Mouse (Mus musculus) frontal cortex, postnatal 10 days (tissue): Measurements from ENCODE around the gene Mdga1.

Experiments
- DNase-seq, 2 experiments: peaks; one replicate each; pipeline ENCODE4 v3.0.0; 2022; ENCODE audit warnings: low spot score in 2 of 2, mixed read lengths in 1 of 2

Mdga1 gene

DNA sequence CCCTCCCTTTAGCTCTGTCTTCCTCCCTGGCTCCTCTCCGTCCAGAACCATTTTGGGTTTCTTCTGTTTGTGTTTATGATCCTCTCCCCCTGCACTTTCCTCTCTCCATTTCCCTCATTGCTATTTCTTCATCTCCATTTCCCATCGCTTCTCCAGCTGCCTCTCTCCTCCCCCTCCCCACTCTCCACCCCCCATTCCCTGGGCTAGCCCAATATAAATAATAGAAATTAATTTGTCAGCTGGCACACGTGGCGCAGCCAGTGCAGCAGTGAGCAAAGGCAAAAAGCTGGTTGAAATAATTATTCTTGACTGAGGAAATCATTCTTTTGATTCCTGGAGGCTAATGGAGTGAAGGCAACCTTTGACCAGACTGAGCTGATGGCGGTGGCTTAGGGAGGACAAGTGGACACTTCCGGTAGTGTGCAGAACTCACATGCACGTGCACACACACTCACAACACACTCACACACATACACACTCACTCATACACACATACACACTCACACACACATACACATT is at the start of gene Mdga1:
TSS of gene Mdga1 (minus strand) at position 51 of the 519 bp plus-strand sequence.
- DNase-seq = no peak

DNA sequence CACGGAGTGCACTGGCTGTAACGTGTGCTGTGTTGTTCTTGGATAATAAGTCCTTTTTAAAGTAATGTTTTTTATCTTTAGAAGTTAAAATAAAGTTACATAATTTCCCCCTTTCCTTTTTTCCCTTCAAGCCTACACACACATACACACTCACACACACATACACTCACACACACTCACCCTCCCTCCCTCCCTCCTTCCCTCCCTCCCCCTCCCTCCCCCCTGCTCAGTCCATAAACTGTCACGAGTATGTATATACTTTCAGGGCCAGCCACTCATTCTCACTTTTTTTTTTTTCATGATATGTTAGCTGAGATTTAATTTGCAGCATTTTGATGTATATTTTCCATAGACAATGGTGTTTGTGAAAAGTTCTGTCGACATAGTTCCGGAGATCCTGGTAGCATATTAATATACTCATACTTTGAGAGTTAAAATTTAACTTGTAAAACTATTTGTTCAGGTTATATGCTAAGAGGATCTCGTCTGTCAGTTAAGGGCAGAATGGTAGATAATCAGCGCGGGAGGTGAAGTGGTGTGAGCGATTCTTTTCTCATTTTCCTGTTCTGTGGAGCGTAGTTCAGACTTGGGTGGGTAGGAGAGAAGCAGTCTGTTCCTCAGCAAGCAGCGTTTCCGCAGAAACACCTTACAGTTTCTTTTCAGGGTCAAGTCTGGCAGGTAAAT is 49.2 kb upstream of the Mdga1 start:
- no peak for DNase-seq

DNA sequence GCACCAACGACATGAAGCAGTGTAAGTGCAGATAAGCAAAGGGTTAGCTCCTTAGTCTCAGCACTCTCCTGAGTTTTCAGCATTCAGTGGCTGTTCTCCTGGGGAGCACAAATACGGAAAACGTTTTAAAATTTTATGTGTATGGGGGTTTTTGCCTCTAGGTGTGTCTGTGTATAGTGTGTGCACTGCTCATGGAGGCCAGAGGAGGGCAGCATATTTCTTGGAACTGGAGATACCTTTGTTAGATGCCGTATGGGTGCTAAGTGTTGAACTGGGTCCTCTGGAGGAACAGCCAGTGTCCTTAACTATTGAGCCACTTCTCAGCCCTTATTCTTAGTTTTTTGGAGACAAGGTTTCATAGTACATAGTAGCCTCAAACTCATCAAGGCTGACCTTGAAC is 44.8 kb upstream of the Mdga1 start:
- no peak for DNase-seq

DNA sequence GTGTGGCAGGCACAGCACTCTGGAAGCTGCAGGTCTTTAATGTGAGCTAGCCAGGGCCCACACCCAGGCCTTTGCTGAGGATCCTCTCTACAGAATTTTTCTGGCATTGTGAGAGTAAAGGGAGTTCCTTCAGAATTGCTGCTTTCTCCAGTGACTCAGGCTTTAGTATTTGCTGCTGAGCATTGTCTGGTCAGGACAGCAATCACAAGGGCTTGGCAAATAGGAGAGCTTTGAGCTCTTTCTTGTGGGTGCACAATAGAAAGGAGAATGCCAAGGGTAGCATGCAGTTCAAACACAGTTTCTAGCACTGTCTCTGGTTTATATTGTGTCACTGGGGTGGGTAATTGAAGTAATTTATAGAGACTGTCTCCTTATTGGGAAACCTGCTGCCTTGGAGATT is 38.5 kb upstream of the Mdga1 start:
- DNase-seq = no peak

DNA sequence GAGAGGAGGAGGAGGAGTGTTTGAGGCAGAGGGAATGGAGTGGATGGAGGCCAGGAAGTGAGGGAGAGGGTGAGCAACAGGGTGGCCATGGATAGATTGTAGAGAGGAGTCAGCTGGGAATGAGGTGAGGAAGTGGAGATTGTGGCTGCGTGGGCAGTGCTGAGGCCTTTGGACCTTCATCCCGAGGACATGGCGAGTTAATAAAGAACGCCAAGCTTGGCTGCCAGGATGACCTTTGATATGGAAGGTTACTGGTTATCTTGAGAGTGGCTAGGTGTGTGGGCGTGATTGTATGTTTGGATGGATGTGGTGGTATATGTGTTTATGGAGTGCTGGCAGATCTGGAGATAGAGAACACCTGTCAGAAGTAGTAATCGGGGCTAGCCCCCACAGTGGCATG is 38.0 kb upstream of the Mdga1 start:
- DNase-seq = no peak

DNA sequence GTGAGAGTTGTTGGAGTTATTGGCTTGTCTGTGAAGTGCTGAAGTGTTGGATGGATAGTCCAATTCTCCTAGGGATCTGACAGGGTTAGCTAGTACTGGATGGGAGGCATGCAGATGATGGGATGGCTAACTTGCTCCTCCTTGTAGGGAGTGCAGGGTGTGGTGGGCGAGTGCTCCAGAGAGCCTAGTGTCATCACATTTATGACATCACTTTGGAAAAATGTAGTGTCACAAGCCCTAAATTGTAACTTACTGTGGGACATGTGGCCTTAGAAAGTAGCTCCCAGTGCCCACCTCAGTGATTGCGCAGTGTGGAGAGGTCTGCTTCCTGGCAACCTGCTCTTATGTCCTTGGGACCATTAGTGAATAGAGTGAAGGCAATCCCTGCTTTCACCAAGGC is 37.0 kb upstream of the Mdga1 start:
- no peak for DNase-seq

DNA sequence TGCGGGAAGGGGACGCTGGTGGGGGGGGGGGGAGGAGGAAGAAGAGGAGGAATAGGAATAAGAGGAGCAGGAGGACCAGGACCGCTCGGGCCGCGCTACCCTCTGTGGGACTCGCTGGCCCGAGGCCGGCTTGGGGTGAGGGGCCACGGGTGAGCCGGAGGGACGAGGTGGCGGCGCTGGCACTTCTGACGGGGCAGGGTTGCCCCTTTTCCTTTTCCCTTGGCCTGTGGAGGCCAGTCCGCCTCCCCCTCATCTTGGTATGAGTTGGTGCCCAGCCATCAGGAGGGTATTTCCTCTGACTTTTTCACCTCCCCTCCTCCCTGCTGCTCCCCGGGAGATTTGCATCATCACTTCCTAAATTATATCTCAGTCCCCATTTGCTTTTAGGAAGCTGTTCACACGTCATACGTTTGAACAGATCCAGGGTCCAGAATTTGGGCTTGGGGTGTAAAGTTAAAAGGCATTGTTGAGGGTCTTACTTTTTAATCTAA is 35.6 kb upstream of the Mdga1 start:
- DNase-seq = peak in 1 of 2 experiments; percentile 41

DNA sequence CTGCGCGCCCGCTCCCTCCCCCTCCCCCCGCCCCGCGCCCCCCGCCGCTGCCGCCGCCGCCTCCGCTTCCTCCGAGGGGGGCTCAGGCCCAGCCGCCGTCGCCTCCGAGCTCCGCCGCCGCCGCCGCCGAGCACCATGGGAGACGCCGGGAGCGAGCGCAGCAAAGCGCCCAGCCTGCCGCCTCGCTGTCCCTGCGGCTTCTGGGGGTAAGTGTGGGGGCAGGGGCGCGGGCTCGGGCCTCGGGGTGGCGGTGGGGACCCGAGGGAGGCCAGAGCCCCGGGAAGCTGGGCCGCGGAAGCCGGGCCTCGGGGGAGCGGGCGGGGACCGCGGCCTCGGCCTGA is 35.2 kb upstream of the Mdga1 start:
- no peak for DNase-seq

DNA sequence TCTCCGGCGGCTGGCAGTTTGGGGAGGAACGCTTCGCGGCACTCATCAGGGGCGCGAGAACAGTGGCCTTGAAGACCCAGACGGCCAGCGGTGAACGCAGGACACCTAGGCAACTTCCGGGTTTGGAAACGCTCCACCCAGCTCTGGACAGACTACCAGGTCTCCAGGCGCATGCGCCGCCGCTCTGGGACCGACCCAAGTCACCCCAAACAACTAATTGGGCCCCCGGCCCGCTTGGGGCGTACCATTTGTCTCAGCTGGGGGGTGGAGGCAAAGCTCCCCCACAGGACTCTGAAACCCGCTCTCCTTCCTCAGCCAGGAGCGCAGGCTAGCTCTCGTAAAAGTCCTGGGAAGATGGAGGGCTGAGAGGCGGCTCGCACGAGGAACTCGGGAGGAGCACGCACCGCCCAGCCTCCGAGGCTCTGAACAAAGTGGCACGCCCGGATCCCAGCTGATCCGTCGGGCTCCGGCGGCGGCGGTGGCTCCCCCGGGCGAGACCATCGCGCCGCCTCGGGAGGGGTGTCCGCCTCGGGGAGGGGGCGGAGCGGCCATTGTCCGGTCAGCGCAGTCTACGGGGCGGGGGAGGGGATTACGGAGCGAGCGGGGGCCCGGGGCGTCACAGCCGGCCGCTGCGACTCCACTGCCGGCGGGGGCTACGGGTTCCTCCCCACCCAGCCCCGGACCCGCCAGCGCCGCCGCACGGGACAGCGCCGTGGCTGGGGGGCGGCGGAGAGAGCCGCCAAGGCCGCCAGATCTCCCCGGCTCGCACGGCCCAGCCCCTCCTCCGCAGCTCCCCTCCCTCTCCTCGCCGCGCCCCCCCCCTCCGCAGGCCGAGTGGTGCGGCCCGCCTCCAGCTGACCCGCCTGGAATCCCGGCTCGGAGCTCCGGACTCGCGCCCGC is 34.6 kb upstream of the Mdga1 start, which contains the start of gene Zfand3:
TSS of gene Zfand3 (plus strand) at position 531 of the 900 bp plus-strand sequence.
- peak; percentile 81 to 91 for DNase-seq

DNA sequence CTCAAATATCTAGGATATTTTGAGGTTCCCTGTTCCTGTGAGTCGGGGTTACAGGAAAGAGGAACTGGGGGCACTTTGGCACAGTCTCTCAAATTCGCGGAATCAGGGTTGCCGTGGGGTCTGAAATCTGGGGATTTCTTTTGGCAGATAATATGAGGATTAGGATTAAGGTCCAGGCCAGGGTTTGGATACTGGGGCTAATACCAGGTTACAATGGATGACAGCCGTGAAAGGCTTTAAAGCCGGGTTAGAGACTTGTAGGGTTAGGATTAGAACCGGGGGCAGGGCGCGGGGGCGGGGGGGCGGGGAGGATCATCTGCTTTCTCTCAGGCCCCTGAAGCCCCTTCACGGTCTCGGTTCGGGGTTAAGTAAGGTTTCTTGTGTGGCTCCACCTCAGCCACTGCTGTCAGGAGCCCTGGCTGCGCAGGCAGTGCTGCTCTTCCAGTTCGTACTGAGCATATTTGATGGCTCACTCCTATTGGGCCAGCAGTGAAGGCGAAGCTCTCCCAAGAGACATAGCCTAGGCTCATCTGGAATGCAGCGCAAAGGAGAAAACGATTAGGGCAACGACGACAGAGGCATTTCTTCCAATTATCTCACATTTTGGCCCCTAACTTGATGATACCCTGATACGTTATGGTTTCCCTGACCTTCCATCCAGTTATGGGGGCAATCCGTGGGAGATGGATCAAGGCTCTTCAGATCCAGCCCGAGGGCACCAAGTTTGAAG is 28.8 kb upstream of the Mdga1 start:
- DNase-seq = no peak

DNA sequence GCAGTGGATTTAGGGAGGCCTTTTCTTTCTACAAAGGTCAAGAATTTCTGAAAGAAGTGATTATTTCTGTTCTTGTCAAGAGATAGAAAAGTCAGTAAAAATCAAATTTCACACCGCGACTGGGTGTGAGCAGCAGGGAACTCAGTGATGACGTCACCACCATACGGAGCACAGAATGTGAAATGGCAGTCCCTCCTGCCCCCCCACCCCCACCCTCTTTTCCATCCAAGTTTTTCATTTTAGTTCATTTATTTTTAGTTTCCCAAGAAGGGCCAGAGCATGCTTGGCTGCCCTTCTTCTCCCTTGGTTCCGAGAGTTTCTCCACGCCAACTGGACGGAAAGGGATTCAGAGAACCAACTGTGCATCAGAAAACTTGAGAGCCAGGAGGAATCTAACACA is 27.8 kb upstream of the Mdga1 start:
- DNase-seq = no peak

DNA sequence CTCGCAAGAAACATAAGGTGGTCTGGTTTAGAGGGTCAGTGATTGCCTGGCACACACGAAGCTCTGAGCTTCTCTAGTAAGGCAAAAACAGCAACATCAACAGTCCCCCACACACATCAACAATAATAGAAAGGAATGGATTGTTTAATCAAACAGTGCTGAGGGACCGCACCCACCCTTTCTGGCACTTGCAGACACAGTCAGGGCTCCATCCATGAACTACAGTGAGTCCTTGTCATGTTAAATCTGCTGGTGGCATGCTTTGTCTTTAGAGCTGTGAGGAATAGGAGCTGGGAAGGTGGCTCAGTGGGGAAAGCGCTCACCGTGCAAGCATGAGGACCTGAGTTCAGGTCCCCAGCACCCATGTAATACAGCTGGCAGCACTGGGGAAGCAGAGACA is 26.1 kb upstream of the Mdga1 start:
- DNase-seq = no peak

DNA sequence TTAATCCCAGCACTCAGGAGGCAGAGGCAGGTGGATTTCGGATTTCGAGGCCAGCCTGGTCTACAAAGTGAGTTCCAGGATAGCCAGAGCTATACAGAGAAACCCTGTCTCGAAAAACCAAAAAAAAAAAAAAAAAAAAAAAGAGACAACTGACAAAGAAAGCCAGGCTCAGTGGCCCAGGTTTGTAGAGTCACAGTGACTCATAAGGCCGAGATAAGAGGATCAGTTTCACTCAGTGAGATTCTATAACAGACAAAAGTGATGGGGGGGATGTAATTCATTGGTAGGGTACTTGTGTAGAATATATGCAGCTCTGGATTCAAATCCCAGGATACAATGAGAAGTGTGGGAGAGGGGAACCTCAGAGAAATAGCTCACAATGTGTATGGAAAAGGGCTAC is 24.6 kb upstream of the Mdga1 start:
- DNase-seq = no peak

DNA sequence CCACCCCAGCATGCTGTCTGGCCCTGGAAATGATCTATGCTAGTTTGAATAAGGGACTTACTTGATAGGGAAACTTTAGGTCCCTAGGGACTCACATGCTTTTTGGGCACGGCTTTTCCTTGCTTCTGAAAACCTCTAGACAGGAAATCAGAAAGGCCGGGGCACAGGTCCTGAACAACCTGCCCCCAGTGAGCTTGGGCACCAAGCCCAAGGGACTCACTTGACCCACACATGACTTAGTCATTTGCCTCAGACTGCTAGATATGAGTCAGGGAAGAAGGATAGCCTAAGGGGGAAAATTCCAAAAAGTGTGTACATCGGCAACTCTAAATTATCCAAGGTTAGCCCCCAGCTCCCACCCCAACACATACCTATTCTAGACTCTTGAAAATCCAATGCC is 24.1 kb upstream of the Mdga1 start:
- DNase-seq = no peak

DNA sequence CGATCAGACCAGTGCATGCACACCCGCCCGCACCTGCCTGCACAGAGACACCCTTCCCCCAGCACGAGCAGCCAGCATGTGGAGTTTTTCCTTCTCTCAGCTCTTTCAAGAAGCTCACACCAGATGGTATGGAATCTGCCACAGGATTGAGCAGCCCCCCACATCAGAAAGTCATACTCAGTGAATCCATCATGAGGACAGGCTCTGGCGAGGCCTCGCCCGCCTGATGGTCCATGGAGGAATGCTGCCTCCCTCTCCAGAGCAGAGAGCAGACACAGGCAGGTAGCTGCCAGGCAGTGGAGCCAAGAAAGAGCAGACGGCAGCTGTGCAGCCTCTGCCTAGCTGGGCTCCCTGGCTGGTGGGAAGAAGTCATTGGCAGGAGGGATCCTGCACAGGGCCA is 23.6 kb upstream of the Mdga1 start:
- DNase-seq = peak; percentile 45 to 53

DNA sequence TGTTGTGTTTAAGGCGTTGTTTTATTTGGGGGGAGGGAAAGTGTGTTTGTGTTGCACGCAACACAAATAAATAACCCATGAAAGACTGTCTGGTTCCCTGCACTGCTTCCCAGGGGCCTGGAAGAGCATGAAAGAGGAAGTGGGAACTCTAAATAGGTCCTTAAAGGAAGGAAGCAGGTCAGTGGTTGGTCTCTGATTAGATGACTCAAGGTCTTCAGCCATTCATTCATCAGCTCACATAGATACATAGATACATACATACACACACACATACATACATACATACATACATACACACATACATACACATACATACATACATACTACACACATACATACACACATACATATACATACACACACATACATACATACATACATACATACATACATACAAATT is 21.0 kb upstream of the Mdga1 start:
- no peak for DNase-seq

DNA sequence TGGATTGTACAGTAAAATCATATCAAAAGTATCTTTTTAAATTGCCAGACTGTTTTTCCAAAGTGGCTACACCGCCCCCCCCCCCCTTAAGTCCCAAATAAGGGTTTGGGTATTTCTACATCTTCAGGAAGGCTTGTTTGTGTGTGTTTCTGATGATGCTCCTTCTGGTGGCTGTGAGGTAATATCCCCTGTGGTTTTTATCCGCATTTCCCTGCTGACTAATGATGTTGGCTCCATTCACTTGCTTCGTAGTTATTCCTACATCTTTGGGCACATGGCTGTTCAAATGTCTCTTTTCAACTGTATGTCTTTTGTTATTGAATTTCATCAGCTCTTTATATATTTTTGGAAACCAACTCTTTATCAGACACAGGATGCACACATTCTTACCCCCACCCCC is 20.2 kb upstream of the Mdga1 start:
- DNase-seq = no peak

DNA sequence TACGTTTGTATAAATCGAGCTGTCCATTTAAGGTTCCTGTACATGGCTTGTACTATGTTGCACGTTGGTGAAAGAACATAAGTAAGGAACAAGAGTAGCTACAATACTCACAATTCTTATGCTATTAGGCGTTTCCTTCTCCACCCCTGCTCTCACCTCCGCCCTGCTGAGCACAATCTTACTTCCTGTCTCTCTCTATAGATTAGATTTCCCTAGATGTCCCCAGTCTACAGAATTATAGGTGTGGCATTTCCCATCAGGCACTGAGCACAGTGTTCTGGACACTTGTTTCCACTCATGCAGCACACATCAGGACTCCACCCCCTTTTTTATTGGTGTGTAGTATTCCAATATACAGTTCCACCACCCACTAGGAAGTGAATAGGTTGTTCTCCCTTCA is 19.8 kb upstream of the Mdga1 start:
- no peak for DNase-seq

DNA sequence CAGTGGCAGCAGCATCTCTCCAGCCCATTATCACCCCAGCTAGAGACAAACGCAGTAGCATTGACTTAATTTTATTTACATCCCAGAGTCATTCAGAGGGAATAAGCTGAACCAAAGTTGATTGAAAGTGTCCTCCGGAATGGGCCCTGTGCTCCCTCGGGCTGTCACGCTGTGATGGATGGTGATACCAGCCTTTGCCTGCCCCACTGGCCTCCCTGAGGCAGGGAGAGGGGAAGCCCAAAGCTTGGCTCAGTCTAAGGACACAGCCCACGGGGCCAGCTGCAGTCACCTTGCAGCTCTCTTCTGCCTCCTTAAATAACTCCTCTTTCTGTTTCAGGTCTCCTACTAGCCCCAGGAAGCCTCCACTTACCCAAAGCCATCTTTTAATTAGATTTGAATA is 18.3 kb upstream of the Mdga1 start:
- DNase-seq = no peak

DNA sequence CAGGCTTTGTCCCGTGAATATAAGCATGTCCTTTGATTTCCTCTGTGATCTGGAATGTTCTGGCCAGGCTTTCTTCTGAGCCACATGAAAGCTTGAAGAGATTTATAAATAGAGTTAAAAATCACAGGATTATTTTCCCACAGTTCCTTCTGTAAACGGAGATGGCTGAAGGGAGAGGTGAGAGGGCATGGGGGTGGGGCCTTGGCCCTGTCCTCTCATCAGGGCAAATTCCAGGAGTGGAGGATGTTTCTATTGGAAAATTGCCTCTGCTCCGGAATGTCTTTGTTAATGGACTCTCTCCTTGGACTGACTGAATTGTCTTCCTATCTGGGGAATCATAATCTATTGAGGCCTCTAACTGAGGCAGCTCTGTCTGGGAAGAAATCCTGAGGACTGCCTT is 15.6 kb upstream of the Mdga1 start:
- DNase-seq = no peak

DNA sequence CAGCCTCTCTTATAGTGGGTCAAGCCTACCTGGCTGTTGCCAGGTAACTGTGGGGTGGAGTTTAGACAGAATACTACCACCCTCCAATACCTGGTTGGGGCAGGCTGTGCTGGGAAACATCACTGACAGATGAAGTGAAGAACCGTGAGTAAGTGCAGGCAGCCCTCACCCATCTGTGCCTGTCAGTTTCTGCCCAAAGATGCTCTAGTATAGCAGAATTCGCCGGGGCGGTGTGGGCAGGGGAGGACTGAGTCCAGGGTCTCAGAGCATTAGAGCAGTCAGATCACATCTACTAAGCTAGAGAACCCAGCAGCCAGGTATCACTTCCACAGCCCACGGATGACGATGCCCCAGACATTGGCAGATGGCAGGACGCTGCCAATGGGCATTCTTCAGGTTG is 15.0 kb upstream of the Mdga1 start:
- DNase-seq = no peak

DNA sequence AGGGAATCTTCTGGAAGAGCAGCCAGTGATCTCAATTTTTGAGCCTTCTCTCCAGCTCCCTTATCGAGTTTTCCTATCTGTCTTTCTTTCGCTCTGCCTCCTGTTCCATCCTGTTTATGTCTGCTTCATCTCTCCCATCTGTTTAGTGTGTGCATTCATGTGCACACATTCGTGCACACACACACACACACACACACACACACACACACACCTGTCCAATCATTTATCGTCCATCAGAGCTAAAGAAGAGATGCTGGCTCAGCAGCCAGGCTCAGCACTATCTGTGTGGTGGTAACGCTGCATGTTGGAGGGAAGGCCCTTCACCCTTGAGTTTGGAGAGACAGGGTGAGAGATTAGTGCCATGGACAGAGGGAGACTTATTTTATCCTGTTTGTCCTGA is 13.3 kb upstream of the Mdga1 start:
- no peak for DNase-seq
